Mouse (Mus musculus): Measurements from ENCODE around the gene Vash2. TPM values are rescaled to one million over a fixed set of nuclear protein-coding genes. Genes with fewer than 3 reads are reported as not detected.

Gene Vash2
- polyA plus RNA-seq (2014; fragmentation: Illumina TruSeq; extraction: RNeasy Lipid Tissue Mini Kit (QIAGEN cat#74804); ENCODE audit: low replicate concordance): 0.37 TPM

GRCm38 (mm10) chr1:190979100-190979563 lies at the start of gene Vash2:
Gene Vash2, minus strand, starts transcription at chr1:190979296.

GRCm38 (mm10) chr1:191026021-191026713 lies 47.1 kb upstream of the Vash2 start, which contains the start of gene Flvcr1:
Gene Flvcr1, minus strand, starts transcription at chr1:191026158.

GRCm38 (mm10) chr1:190924812-190925211 lies 54.3 kb downstream of the Vash2 start, which contains the start of gene Angel2:
Gene Angel2, plus strand, starts transcription at chr1:190925112.

GRCm38 (mm10) chr1:190911415-190912123 lies 67.5 kb downstream of the Vash2 start, which contains the start of gene Rps6kc1:
Gene Rps6kc1, minus strand, starts transcription at chr1:190911770.

Other genes starting within 250 kb of the Vash2 start
- gene Rps6kc1, start 67.5 kb downstream of the Vash2 start, polyA plus RNA-seq (2014; fragmentation: Illumina TruSeq; extraction: RNeasy Lipid Tissue Mini Kit (QIAGEN cat#74804); ENCODE audit: low replicate concordance): 5.0 TPM
- gene Angel2, start 54.2 kb downstream of the Vash2 start, polyA plus RNA-seq (2014; fragmentation: Illumina TruSeq; extraction: RNeasy Lipid Tissue Mini Kit (QIAGEN cat#74804); ENCODE audit: low replicate concordance): 73.9 TPM
- 319 TPM for gene Flvcr1, start 46.9 kb upstream of the Vash2 start, polyA plus RNA-seq (2014; fragmentation: Illumina TruSeq; extraction: RNeasy Lipid Tissue Mini Kit (QIAGEN cat#74804); ENCODE audit: low replicate concordance)
- not detected for gene Spata45, start 57.3 kb upstream of the Vash2 start, polyA plus RNA-seq (2014; fragmentation: Illumina TruSeq; extraction: RNeasy Lipid Tissue Mini Kit (QIAGEN cat#74804); ENCODE audit: low replicate concordance)
- 15.5 TPM for gene Tatdn3, start 83.6 kb upstream of the Vash2 start, polyA plus RNA-seq (2014; fragmentation: Illumina TruSeq; extraction: RNeasy Lipid Tissue Mini Kit (QIAGEN cat#74804); ENCODE audit: low replicate concordance)
- 0.74 TPM for gene Nsl1, start 83.7 kb upstream of the Vash2 start, polyA plus RNA-seq (2014; fragmentation: Illumina TruSeq; extraction: RNeasy Lipid Tissue Mini Kit (QIAGEN cat#74804); ENCODE audit: low replicate concordance)
- 0.78 TPM for gene Batf3, start 118.6 kb upstream of the Vash2 start, polyA plus RNA-seq (2014; fragmentation: Illumina TruSeq; extraction: RNeasy Lipid Tissue Mini Kit (QIAGEN cat#74804); ENCODE audit: low replicate concordance)
- gene Fam71a, start 185.5 kb upstream of the Vash2 start, polyA plus RNA-seq (2014; fragmentation: Illumina TruSeq; extraction: RNeasy Lipid Tissue Mini Kit (QIAGEN cat#74804); ENCODE audit: low replicate concordance): not detected
- 5.0 TPM for gene Atf3, start 238.7 kb upstream of the Vash2 start, polyA plus RNA-seq (2014; fragmentation: Illumina TruSeq; extraction: RNeasy Lipid Tissue Mini Kit (QIAGEN cat#74804); ENCODE audit: low replicate concordance)

All from small intestine, adult 10 weeks (tissue).